Mouse (Mus musculus) limb, embryonic 12.5 days (tissue): Measurements from ENCODE around the gene Abcd1. TPM values are rescaled to one million over a fixed set of nuclear protein-coding genes. Genes with fewer than 3 reads are reported as not detected.

Experiments used
- ATAC-seq: fragments of 200-750 bp; cut with Nextera tagmentation; 2 replicates; pipeline ENCODE4 v1.8.0; 2017; ENCODE audit warnings: low read depth, moderate TSS enrichment; ENCODE audit not compliant: insufficient number of reproducible peaks, insufficient read depth, low FRiP score, low TSS enrichment
- H3K27ac ChIP-seq: fragments of 300-500 bp; sonication (generic); 2 replicates; pipeline ENCODE4 v1.5.1; 2016; ENCODE audit warnings: mild to moderate bottlenecking, moderate library complexity
- H3K27me3 ChIP-seq: fragments of 300-500 bp; sonication (generic); 2 replicates; pipeline ENCODE4 v1.6.1; 2016; ENCODE audit warnings: mild to moderate bottlenecking, moderate library complexity
- H3K36me3 ChIP-seq: fragments of 300-500 bp; sonication (generic); 2 replicates; pipeline ENCODE4 v1.6.1; 2016; ENCODE audit warnings: mild to moderate bottlenecking, moderate library complexity
- H3K4me1 ChIP-seq: fragments of 300-500 bp; sonication (generic); replicated peaks from 2 replicates; pipeline ENCODE4 v1.6.1; 2016
- H3K4me2 ChIP-seq: fragments of 300-500 bp; sonication (generic); 2 replicates; pipeline ENCODE4 v1.6.1; 2016; ENCODE audit warnings: mild to moderate bottlenecking, moderate library complexity
- H3K4me3 ChIP-seq: fragments of 300-500 bp; sonication (generic); replicated peaks from 2 replicates; pipeline ENCODE4 v1.5.1; 2016; ENCODE audit warnings: mild to moderate bottlenecking
- H3K9ac ChIP-seq: fragments of 300-500 bp; sonication (generic); replicated peaks from 2 replicates; pipeline ENCODE4 v1.6.1; 2016; ENCODE audit warnings: mild to moderate bottlenecking, moderate library complexity
- H3K9me3 ChIP-seq: fragments of 300-500 bp; sonication (generic); 2 replicates; pipeline ENCODE4 v1.6.1; 2016; ENCODE audit warnings: mild to moderate bottlenecking, moderate library complexity
- WGBS: fragments of 180-500 bp; shearing (Covaris S2); methylation state at CpG from one replicate; pipeline ENCODE4 v1.1.7; 2016; 5-methylcytosine and 5-hydroxymethylcytosine counted together
- polyA plus RNA-seq: library from polyadenylated mRNA; unstranded; fragments of >200 nt; fragmentation: Nextera tagmentation; extraction: Ambion mirVana; gene quantifications from 2 replicates; pipeline ENCODE4 v1.2.1, GENCODE M21; 2016

The Abcd1 gene
- polyA plus RNA-seq = 12.5 and 13.2 TPM in 2 replicates

- H3K4me1 ChIP-seq = peaks cover 19% of the 10 kb centered on the region; the same call in 1 of the 2 replicates
- H3K36me3 ChIP-seq = peaks cover 14% of the 10 kb centered on the region; the same call in 1 of the 2 replicates
- peak within 1 kb of the TSS; percentile 63 for H3K4me2 ChIP-seq
- H3K27me3 ChIP-seq = peaks cover 23% of the 10 kb centered on the region
- no peaks in the 10 kb centered on the region for H3K9me3 ChIP-seq
- 16% methylated on average over 45 of the region's 45 CpGs for WGBS
- peak; percentile 91 for ATAC-seq
- H3K9ac ChIP-seq = peak within 1 kb of the TSS; percentile 63
- peak within 1 kb of the TSS; percentile 78 for H3K27ac ChIP-seq
- peak within 1 kb of the TSS; percentile 53 for H3K4me3 ChIP-seq
Observed at GRCm38 (mm10) chrX:73716109-73716661, at the start of gene Abcd1, which contains the start of gene Bcap31. TSS of gene Abcd1 (plus strand) at chrX:73716597. TSS of gene Bcap31 (minus strand) at chrX:73716175.

- Histone ChIP-seq H3K4me2 (peak overlapping the region; percentile 70; the same call in 1 of the 2 replicates), H3K9ac (no peak overlapping the region), H3K36me3 (peaks cover 9% of the 10 kb centered on the region; the same call in 1 of the 2 replicates), H3K4me1 (peaks cover 7% of the 10 kb centered on the region; the same call in 1 of the 2 replicates), H3K27ac (no peak overlapping the region), H3K4me3 (peak overlapping the region; percentile 62; the same call in 1 of the 2 replicates), H3K27me3 (peaks cover 25% of the 10 kb centered on the region), H3K9me3 (no peaks in the 10 kb centered on the region)
- ATAC-seq = no peak; the same call in 1 of the 2 replicates
- 53% methylated on average over 4 of the region's 4 CpGs for WGBS
Observed at GRCm38 (mm10) chrX:73672031-73672431, 44.4 kb upstream of the Abcd1 start.

- peaks cover 25% of the 10 kb centered on the region for H3K27me3 ChIP-seq
- H3K27ac ChIP-seq = peak within 1 kb of the TSS; percentile 76
- no peaks in the 10 kb centered on the region for H3K9me3 ChIP-seq
- peak within 1 kb of the TSS; percentile 82 for H3K9ac ChIP-seq
- peak; percentile 45; the same call in 1 of the 2 replicates for ATAC-seq
- peak within 1 kb of the TSS; percentile 62 for H3K4me3 ChIP-seq
- 18% methylated on average over 37 of the region's 72 CpGs for WGBS
- H3K36me3 ChIP-seq = peaks cover 18% of the 10 kb centered on the region; the same call in 1 of the 2 replicates
- H3K4me1 ChIP-seq = peaks cover 7% of the 10 kb centered on the region; the same call in 1 of the 2 replicates
- peak within 1 kb of the TSS; percentile 70 for H3K4me2 ChIP-seq
Observed at GRCm38 (mm10) chrX:73672879-73673618, 43.3 kb upstream of the Abcd1 start, which contains the start of gene Slc6a8. TSS of gene Slc6a8 (plus strand) at chrX:73673150.

DNA sequence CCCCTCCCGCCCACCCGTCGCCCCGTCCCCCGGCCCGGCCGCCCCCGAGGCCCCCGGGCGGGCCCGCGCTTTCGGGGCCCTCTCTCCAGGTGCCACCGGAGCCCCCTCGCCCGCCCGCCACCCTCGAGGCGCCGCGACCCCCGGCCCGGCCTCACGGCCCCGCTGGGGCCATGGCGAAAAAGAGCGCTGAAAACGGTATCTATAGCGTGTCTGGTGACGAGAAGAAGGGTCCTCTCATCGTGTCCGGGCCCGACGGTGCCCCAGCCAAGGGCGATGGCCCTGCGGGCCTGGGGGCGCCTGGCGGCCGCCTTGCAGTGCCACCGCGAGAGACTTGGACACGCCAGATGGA, 42.8 kb upstream of the Abcd1 start:
- Histone ChIP-seq H3K27ac (peak overlapping the region; percentile 76; the same call in 1 of the 2 replicates), H3K4me1 (peaks cover 7% of the 10 kb centered on the region; the same call in 1 of the 2 replicates), H3K27me3 (peaks cover 25% of the 10 kb centered on the region), H3K9ac (peak overlapping the region; percentile 82), H3K4me3 (peak overlapping the region; percentile 62), H3K4me2 (peak overlapping the region; percentile 70), H3K9me3 (no peaks in the 10 kb centered on the region), H3K36me3 (peaks cover 23% of the 10 kb centered on the region; the same call in 1 of the 2 replicates)
- no peak for ATAC-seq
- WGBS = 23% methylated on average over 30 of the region's 42 CpGs

GRCm38 (mm10) chrX:73673968-73674661, 42.3 kb upstream of the Abcd1 start:
- peak overlapping the region; percentile 62 for H3K4me3 ChIP-seq
- peaks cover 25% of the 10 kb centered on the region for H3K27me3 ChIP-seq
- 14% methylated on average over 20 of the region's 20 CpGs for WGBS
- H3K9ac ChIP-seq = peak overlapping the region; percentile 82
- peaks cover 7% of the 10 kb centered on the region; the same call in 1 of the 2 replicates for H3K4me1 ChIP-seq
- peak overlapping the region; percentile 70 for H3K4me2 ChIP-seq
- H3K36me3 ChIP-seq = peaks cover 27% of the 10 kb centered on the region; the same call in 1 of the 2 replicates
- no peak for ATAC-seq
- no peak overlapping the region for H3K27ac ChIP-seq
- no peaks in the 10 kb centered on the region for H3K9me3 ChIP-seq

DNA sequence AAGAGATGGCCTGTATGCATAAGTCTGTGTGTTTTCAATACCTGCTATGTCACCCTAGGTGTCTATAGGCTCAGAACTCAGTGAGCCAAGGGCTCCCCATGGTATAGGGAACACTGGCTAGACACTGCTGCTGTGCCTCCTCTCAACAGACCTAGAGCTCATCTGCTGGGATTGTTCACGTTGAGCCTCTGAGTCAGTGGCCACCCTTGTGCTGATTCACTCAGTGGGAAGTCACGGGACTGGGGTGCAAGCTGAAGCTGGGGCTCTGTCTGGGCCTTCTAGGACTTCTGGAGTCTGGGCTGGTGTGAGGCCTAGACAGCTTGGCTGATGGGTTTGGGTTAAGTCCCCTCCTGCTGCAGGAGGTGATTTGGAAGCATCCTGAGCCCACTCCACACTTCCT, 41.2 kb upstream of the Abcd1 start:
- Histone ChIP-seq H3K4me3 (peak overlapping the region; percentile 62; the same call in 1 of the 2 replicates), H3K4me2 (peak overlapping the region; percentile 70), H3K36me3 (peaks cover 37% of the 10 kb centered on the region; the same call in 1 of the 2 replicates), H3K4me1 (peaks cover 7% of the 10 kb centered on the region; the same call in 1 of the 2 replicates), H3K9me3 (no peaks in the 10 kb centered on the region), H3K27me3 (peaks cover 25% of the 10 kb centered on the region), H3K27ac (no peak overlapping the region), H3K9ac (peak overlapping the region; percentile 82; the same call in 1 of the 2 replicates)
- ATAC-seq = no peak
- WGBS = 75% methylated on average over 2 of the region's 2 CpGs

DNA sequence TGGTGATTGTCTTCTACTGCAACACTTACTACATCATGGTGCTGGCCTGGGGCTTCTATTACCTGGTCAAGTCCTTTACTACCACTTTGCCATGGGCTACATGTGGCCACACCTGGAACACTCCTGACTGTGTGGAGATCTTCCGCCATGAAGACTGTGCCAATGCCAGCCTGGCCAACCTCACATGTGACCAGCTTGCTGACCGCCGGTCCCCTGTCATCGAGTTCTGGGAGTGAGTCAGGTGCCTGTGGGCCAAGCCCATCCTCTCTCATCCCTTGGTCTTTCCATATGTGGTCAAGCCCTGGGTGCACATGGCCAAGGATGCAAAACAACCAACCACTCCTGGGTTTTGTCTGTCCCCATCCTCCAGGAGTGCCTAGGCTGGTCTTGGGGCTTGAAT, 39.7 kb upstream of the Abcd1 start:
- peaks cover 7% of the 10 kb centered on the region; the same call in 1 of the 2 replicates for H3K4me1 ChIP-seq
- 97% methylated on average over 4 of the region's 4 CpGs for WGBS
- no peak overlapping the region for H3K9ac ChIP-seq
- no peak overlapping the region for H3K4me2 ChIP-seq
- H3K9me3 ChIP-seq = no peaks in the 10 kb centered on the region
- no peak overlapping the region for H3K4me3 ChIP-seq
- H3K27me3 ChIP-seq = peaks cover 25% of the 10 kb centered on the region
- ATAC-seq = no peak
- H3K36me3 ChIP-seq = peaks cover 50% of the 10 kb centered on the region; the same call in 1 of the 2 replicates
- H3K27ac ChIP-seq = no peak overlapping the region

GRCm38 (mm10) chrX:73684156-73684555, 32.2 kb upstream of the Abcd1 start:
- no peak for ATAC-seq
- Histone ChIP-seq H3K36me3 (peaks cover 69% of the 10 kb centered on the region), H3K27ac (no peak overlapping the region), H3K4me3 (no peak overlapping the region), H3K4me2 (no peak overlapping the region), H3K27me3 (peaks cover 7% of the 10 kb centered on the region), H3K9ac (no peak overlapping the region), H3K4me1 (no peaks in the 10 kb centered on the region), H3K9me3 (no peaks in the 10 kb centered on the region)
- WGBS = 93% methylated on average over 2 of the region's 2 CpGs

GRCm38 (mm10) chrX:73684978-73685377, 31.4 kb upstream of the Abcd1 start:
- no peak overlapping the region for H3K4me2 ChIP-seq
- peaks cover 63% of the 10 kb centered on the region for H3K36me3 ChIP-seq
- H3K27me3 ChIP-seq = peaks cover 7% of the 10 kb centered on the region
- no peak for ATAC-seq
- no peaks in the 10 kb centered on the region for H3K9me3 ChIP-seq
- H3K4me1 ChIP-seq = no peaks in the 10 kb centered on the region
- H3K27ac ChIP-seq = no peak overlapping the region
- no peak overlapping the region for H3K9ac ChIP-seq
- H3K4me3 ChIP-seq = no peak overlapping the region

DNA sequence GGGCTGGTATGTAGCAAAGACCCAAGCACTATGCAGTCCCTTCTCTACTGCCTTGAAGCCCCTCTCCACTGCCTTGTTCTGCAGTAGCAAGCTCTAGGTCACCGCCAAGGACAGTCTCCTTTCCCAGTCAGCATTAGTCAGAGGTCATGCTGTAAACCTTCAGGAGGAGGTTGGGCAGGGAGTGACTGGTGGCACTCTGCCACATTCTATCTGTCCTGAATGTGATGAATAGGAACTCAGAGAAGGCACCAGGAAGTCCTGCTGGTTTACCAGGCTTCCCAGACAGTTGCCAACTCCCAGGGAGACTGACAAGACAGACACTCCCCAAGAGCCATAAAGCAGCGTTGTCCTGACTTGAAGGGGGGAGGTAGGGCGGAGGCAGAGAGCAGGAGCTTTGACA, 30.8 kb upstream of the Abcd1 start:
- no peak overlapping the region for H3K4me3 ChIP-seq
- 43% methylated on average over 3 of the region's 3 CpGs for WGBS
- no peak overlapping the region for H3K9ac ChIP-seq
- H3K4me1 ChIP-seq = no peaks in the 10 kb centered on the region
- no peaks in the 10 kb centered on the region for H3K9me3 ChIP-seq
- ATAC-seq = no peak
- H3K36me3 ChIP-seq = peaks cover 59% of the 10 kb centered on the region
- peaks cover 7% of the 10 kb centered on the region for H3K27me3 ChIP-seq
- no peak overlapping the region for H3K27ac ChIP-seq
- H3K4me2 ChIP-seq = no peak overlapping the region
